Mouse (Mus musculus): ENCODE measurements around the gene Rora.

Rora gene

GRCm38 (mm10) chr9:69357834-69358233 lies 704.2 kb downstream of the Rora start:
- DNase-seq (ENCODE audit: low spot score), result peak; percentile 86

GRCm38 (mm10) chr9:69358797-69359196 lies 705.2 kb downstream of the Rora start:
- DNase-seq (ENCODE audit: low spot score), result no peak

- DNase-seq (ENCODE audit: low spot score), result no peak
Observed at GRCm38 (mm10) chr9:69361951-69362445, 708.4 kb downstream of the Rora start.

GRCm38 (mm10) chr9:69362766-69363165 lies 709.2 kb downstream of the Rora start:
- no peak for DNase-seq (ENCODE audit: low spot score)

GRCm38 (mm10) chr9:69364117-69364516 lies 710.5 kb downstream of the Rora start:
- no peak for DNase-seq (ENCODE audit: low spot score)

- DNase-seq (ENCODE audit: low spot score), result no peak
Observed at GRCm38 (mm10) chr9:69367055-69367454, 713.5 kb downstream of the Rora start.

GRCm38 (mm10) chr9:69368071-69368470 lies 714.5 kb downstream of the Rora start:
- peak; percentile 69 for DNase-seq (ENCODE audit: low spot score)

GRCm38 (mm10) chr9:69371046-69371724 lies 717.6 kb downstream of the Rora start:
- no peak for DNase-seq (ENCODE audit: low spot score)

GRCm38 (mm10) chr9:69372871-69373270 lies 719.3 kb downstream of the Rora start:
- DNase-seq (ENCODE audit: low spot score), result no peak

GRCm38 (mm10) chr9:69376982-69377653 lies 723.5 kb downstream of the Rora start:
- no peak for DNase-seq (ENCODE audit: low spot score)

GRCm38 (mm10) chr9:69377654-69378045 lies 724.1 kb downstream of the Rora start:
- DNase-seq (ENCODE audit: low spot score), result no peak

- no peak for DNase-seq (ENCODE audit: low spot score)
Observed at GRCm38 (mm10) chr9:69380546-69380945, 727.0 kb downstream of the Rora start.

GRCm38 (mm10) chr9:69381741-69382140 lies 728.2 kb downstream of the Rora start:
- peak; percentile 15 for DNase-seq (ENCODE audit: low spot score)

- DNase-seq (ENCODE audit: low spot score), result no peak
Observed at GRCm38 (mm10) chr9:69384475-69384874, 730.9 kb downstream of the Rora start.

- DNase-seq (ENCODE audit: low spot score), result no peak
Observed at GRCm38 (mm10) chr9:69384905-69385304, 731.3 kb downstream of the Rora start.

GRCm38 (mm10) chr9:69387296-69387695 lies 733.7 kb downstream of the Rora start:
- no peak for DNase-seq (ENCODE audit: low spot score)

- no peak for DNase-seq (ENCODE audit: low spot score)
Observed at GRCm38 (mm10) chr9:69390631-69391030, 737.0 kb downstream of the Rora start.

GRCm38 (mm10) chr9:69394234-69394633 lies 740.6 kb downstream of the Rora start:
- DNase-seq (ENCODE audit: low spot score), result no peak

- no peak for DNase-seq (ENCODE audit: low spot score)
Observed at GRCm38 (mm10) chr9:69397432-69397759, 743.8 kb downstream of the Rora start.

GRCm38 (mm10) chr9:69397760-69398452 lies 744.3 kb downstream of the Rora start, which contains the start of gene Ice2:
Ice2 (plus strand) TSS chr9:69397906.
- DNase-seq (ENCODE audit: low spot score), result peak; percentile 85

GRCm38 (mm10) chr9:69398453-69398850 lies 744.9 kb downstream of the Rora start:
- no peak for DNase-seq (ENCODE audit: low spot score)

- DNase-seq (ENCODE audit: low spot score), result no peak
Observed at GRCm38 (mm10) chr9:69404671-69405070, 751.1 kb downstream of the Rora start.

- peak; percentile 17 for DNase-seq (ENCODE audit: low spot score)
Observed at GRCm38 (mm10) chr9:69419476-69419875, 765.9 kb downstream of the Rora start.

Measured in embryo, embryonic 10.5 days (tissue).